Mouse (Mus musculus) ES-E14 (cell line): ENCODE results near the gene Foxp1. TPM values are rescaled to one million over a fixed set of nuclear protein-coding genes. Genes with fewer than 3 reads are reported as not detected.
A peak's percentile ranks its signal among the peaks of the same experiment; 100 is the strongest.

ENCODE experiments used
- DNase-seq: peaks from one replicate; pipeline ENCODE4 v3.0.0-alpha.2; 2013; ENCODE audit warnings: low read depth, low spot score
- H3K27ac ChIP-seq: 2 replicates; pipeline ENCODE4 v1.5.1; 2012; ENCODE audit warnings: low read depth, mild to moderate bottlenecking, low read length, moderate library complexity, mixed read lengths; ENCODE audit not compliant: poor library complexity, insufficient read depth, severe bottlenecking
- H3K36me3 ChIP-seq: 2 replicates; pipeline ENCODE4 v1.6.1; 2012; ENCODE audit warnings: mild to moderate bottlenecking, low read length, moderate library complexity, mixed read lengths; ENCODE audit not compliant: control insufficient read depth, poor library complexity, insufficient read depth, severe bottlenecking
- H3K4me1 ChIP-seq, 2 experiments: fragments of 150-350 bp in 1 of 2; sonication (generic) in 1 of 2; 2 replicates each; pipeline ENCODE4 v1.6.1; 2012; ENCODE audit warnings: low read length in 2 of 2, mild to moderate bottlenecking in 1 of 2, mixed read lengths in 1 of 2; ENCODE audit not compliant: control insufficient read depth in 2 of 2, insufficient read depth in 2 of 2, poor library complexity in 1 of 2
- H3K4me3 ChIP-seq, 2 experiments: fragments of 150-350 bp in 1 of 2; sonication (generic) in 1 of 2; 2 replicates each; pipeline ENCODE4 v1.5.1; 2012; ENCODE audit warnings: low read length in 2 of 2, low read depth in 1 of 2, mild to moderate bottlenecking in 1 of 2, mixed read lengths in 1 of 2; ENCODE audit not compliant: insufficient read depth in 1 of 2, poor library complexity in 1 of 2, severe bottlenecking in 1 of 2
- H3K9ac ChIP-seq: 2 replicates; pipeline ENCODE4 v1.6.1; 2012; ENCODE audit warnings: low read depth, mild to moderate bottlenecking, low read length, mixed read lengths; ENCODE audit not compliant: poor library complexity, insufficient read depth, severe bottlenecking
- H3K9me3 ChIP-seq: fragments of 150-350 bp; sonication (generic); 2 replicates; pipeline ENCODE4 v1.6.1; 2012; ENCODE audit warnings: low read depth, mild to moderate bottlenecking, low read length; ENCODE audit not compliant: control insufficient read depth, insufficient read depth
- CHD2 ChIP-seq: IDR thresholded peaks from 2 replicates; pipeline ENCODE4 v1.6.1; 2014; ENCODE audit warnings: mild to moderate bottlenecking, low read depth, low read length, inconsistent platforms
- HCFC1 ChIP-seq: IDR thresholded peaks from 2 replicates; pipeline ENCODE4 v1.6.1; 2012; ENCODE audit warnings: low read length, inconsistent platforms, borderline replicate concordance; ENCODE audit not compliant: insufficient read depth
- MAFK ChIP-seq: IDR thresholded peaks from 2 replicates; pipeline ENCODE4 v1.6.1; 2014; ENCODE audit warnings: mild to moderate bottlenecking, low read depth, low read length, inconsistent platforms; ENCODE audit not compliant: insufficient read depth
- ZC3H11A ChIP-seq: IDR thresholded peaks from 2 replicates; pipeline ENCODE4 v1.6.1; 2012; ENCODE audit warnings: low read depth, mild to moderate bottlenecking, inconsistent platforms, low read length, borderline replicate concordance
- ZNF384 ChIP-seq: IDR thresholded peaks from 2 replicates; pipeline ENCODE4 v1.6.1; 2012; ENCODE audit warnings: low read depth, low read length, inconsistent platforms
- in situ Hi-C, 2 experiments: fragments of 600-800 bp; cut with MboI; formaldehyde crosslinking; loops; one replicate each; pipeline ENCODE4 v1.15.1; 2025; ENCODE audit warnings: low sequenced_read_pairs in 2 of 2, inconsistent platforms in 1 of 2; ENCODE audit not compliant: unreplicated experiment in 2 of 2
- total RNA-seq: library from RNA; depleted of rRNA; stranded (reverse); fragments of 300-350 nt; gene quantifications from 2 replicates; pipeline ENCODE4 v1.2.3, GENCODE M21; 2012

Gene Foxp1
- total RNA-seq, 1 experiment: 70.0 TPM

DNA sequence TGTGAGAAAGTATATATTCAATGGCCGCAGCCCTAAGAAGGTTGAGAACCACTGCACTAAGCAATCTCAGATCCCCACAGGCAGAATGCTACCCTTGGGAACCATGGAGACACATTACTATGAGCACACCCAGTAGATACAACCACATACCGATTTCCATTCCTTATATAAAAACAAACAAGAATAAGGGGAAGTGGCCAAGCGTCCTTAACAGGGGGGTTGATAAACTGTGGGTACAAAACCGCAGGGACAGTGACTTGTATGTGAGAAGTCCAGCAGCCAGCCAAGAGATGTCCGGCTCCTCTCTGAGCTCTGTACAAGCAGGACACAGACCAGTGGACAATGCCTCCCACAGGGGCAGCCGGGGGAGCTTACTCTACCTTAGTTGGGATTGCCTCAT lies 563.2 kb downstream of the Foxp1 start:
- H3K4me3 ChIP-seq: no peak overlapping the region
- no peaks in the 10 kb centered on the region for H3K9me3 ChIP-seq
- DNase-seq: no peak
- in situ Hi-C loops: no loop called here
- TF ChIP-seq HCFC1 (no peak), ZNF384 (no peak), ZC3H11A (no peak), CHD2 (no peak), MAFK (no peak)
- no peak overlapping the region for H3K27ac ChIP-seq
- H3K36me3 ChIP-seq: peaks cover 6% of the 10 kb centered on the region
- no peak overlapping the region for H3K9ac ChIP-seq
- H3K4me1 ChIP-seq: no peaks in the 10 kb centered on the region

DNA sequence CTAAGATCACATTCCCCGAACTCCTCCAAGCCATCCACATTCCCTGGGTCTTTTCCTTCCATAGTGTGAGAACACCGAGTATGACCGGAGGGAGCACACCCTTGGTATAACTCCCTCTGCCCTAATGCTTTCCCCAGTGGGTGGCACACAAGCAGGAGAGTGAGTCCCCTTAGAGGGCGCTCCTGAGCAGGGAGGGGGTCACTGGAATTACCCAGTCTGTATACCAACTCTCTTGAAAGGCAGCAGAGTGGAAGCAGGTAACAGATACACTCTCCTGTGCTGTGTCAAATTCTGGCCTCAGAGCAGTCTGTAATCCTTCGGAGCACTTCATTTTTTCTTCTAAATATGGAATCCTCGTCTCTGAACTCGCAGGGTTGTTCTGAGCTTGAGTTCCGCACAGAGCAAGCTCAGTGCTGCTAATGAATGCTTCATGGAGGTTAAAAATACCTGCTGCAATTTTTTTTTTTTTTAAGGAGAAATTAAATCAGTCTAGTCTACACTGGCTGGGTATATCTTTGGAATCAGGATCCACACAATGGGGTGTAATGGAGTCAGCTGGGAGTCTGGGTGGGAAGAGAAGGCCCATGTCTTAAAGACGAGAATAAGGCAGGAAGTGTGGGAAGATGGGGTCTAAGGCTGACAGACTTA lies 565.9 kb downstream of the Foxp1 start:
- H3K36me3 ChIP-seq: peaks cover 9% of the 10 kb centered on the region
- TF ChIP-seq ZNF384 (no peak), MAFK (no peak)

DNA sequence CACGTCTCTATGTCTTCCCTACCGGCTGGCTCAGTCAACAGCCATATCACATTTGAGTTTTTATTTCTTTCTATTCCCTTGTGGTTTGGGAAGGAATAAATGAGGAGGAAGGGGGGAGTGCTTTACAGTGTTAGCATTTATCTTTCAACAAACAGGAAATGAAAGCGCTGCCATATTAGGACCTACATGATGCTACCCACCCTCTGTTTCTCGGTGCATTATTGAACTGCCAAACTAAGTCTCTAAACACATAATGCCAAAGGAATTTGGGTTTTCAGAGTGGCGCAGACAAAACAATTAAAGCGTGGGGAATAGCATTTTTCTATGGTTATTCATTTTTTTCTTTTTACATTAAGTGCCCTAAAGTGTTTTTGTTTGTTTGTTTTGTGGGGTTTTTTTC lies 566.8 kb downstream of the Foxp1 start:
- Histone ChIP-seq H3K9ac (no peak overlapping the region), H3K36me3 (peaks cover 11% of the 10 kb centered on the region), H3K4me1 (no peaks in the 10 kb centered on the region), H3K4me3 (no peak overlapping the region), H3K9me3 (no peaks in the 10 kb centered on the region), H3K27ac (no peak overlapping the region)
- TF ChIP-seq HCFC1: no peak
- TF ChIP-seq ZC3H11A: no peak
- TF ChIP-seq MAFK: no peak
- no peak for TF ChIP-seq ZNF384
- no peak for DNase-seq
- in situ Hi-C loops: no loop called here

More for the DNA sequence above, 565.9 kb downstream of the Foxp1 start:
- Histone ChIP-seq H3K27ac (no peak overlapping the region), H3K4me1 (no peaks in the 10 kb centered on the region), H3K9ac (no peak overlapping the region), H3K4me3 (no peak overlapping the region), H3K9me3 (no peaks in the 10 kb centered on the region)
- DNase-seq: peak; percentile 21
- in situ Hi-C loops: no loop called here

DNA sequence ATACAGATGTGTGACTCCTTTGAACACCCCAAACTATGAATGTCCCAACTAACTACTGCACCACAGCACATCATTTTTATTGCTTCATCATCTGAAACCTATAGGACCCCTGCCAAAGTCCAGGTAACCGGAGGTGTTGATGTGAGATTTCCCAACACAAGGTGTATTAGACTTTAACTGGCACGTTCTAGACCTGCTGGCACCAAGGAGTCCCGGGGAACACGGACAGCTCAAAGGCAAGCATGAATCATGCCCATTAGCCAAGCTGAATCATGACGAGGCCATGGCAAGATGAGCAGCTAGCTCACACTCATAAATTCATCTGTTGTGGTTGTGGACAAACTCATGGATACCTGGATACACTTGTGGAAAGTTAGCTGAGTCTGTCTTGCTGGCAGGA lies 568.1 kb downstream of the Foxp1 start:
- Histone ChIP-seq H3K4me3 (no peak overlapping the region), H3K36me3 (peaks cover 13% of the 10 kb centered on the region), H3K9me3 (no peaks in the 10 kb centered on the region), H3K27ac (no peak overlapping the region), H3K4me1 (0 out of 4 replicates have a peak, but pooled peaks cover 0 to 2% of the 10 kb centered on the region in 2 experiments), H3K9ac (no peak overlapping the region)
- TF ChIP-seq HCFC1 (no peak), MAFK (no peak), CHD2 (no peak), ZNF384 (no peak), ZC3H11A (no peak)
- in situ Hi-C loops: no loop called here
- DNase-seq: no peak

DNA sequence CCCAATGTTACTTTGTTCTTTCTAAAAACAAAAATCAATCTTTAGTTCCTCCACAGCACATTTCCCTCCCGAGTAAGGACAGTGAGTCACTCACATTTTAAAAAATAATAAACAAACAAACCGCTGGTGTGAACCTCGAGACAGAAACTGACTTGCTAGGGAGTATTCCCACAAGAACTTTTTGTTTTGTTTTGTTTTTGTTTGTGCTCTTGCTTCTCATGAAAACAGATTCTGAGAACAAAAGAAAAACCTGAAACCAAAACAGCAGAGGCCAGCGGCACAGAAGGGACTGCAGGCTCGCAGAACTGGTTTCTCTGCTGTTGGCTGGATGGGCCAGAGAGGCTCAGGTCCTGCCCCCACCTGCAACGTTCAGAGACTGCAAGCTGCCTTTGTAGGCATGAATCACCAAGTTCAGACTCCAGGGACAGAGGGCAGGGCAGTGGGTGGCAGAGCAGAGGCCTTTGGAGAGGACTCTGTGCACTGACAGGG lies 572.8 kb downstream of the Foxp1 start:
- in situ Hi-C loops: no loop called here
- Histone ChIP-seq H3K4me3 (no peak overlapping the region), H3K27ac (no peak overlapping the region), H3K4me1 (0 out of 4 replicates have a peak, but pooled peaks cover 0 to 2% of the 10 kb centered on the region in 2 experiments), H3K36me3 (peaks cover 17% of the 10 kb centered on the region), H3K9ac (no peak overlapping the region), H3K9me3 (no peaks in the 10 kb centered on the region)
- DNase-seq: no peak
- TF ChIP-seq ZNF384 (no peak), ZC3H11A (no peak), CHD2 (no peak), HCFC1 (no peak)
